Mouse (Mus musculus) embryonic fibroblast, embryonic 13.5 days (primary cell): ENCODE data around the gene Gm20388. TPM values are rescaled to one million over a fixed set of nuclear protein-coding genes. Genes with fewer than 3 reads are reported as not detected.

Experiments used
- H3K27ac ChIP-seq: 2 replicates; pipeline ENCODE4 v1.5.1; 2012; ENCODE audit warnings: low read length, control low read depth, inconsistent platforms; ENCODE audit not compliant: insufficient read depth
- H3K4me1 ChIP-seq: 2 replicates; pipeline ENCODE4 v1.6.1; 2011; ENCODE audit warnings: low read length; ENCODE audit not compliant: control insufficient read depth, insufficient read depth
- H3K4me3 ChIP-seq: 2 replicates; pipeline ENCODE4 v1.5.1; 2011; ENCODE audit warnings: mild to moderate bottlenecking, control low read depth, low read length; ENCODE audit not compliant: insufficient read depth
- CTCF ChIP-seq: IDR thresholded peaks from 2 replicates; pipeline ENCODE4 v1.5.1; 2011; ENCODE audit warnings: mild to moderate bottlenecking, control low read depth, low read length, moderate library complexity, borderline replicate concordance; ENCODE audit not compliant: insufficient read depth
- POLR2A ChIP-seq: IDR thresholded peaks from 2 replicates; pipeline ENCODE4 v1.6.1; 2011; ENCODE audit warnings: low read depth, mild to moderate bottlenecking, control low read depth, low read length, moderate library complexity
- polyA plus RNA-seq: library from polyadenylated mRNA; stranded (reverse); fragments of >200 nt; gene quantifications from 2 replicates; pipeline ENCODE4 v1.2.4, GENCODE M21; 2011; ENCODE audit warnings: low read depth; ENCODE audit not compliant: missing spikeins, insufficient read length

The Gm20388 gene
- polyA plus RNA-seq, 1 experiment: 82.8 TPM

GRCm38 (mm10) chr8:121248823-121249222, 1338.2 kb downstream of the Gm20388 start:
- Histone ChIP-seq H3K4me1 (peaks cover 3% of the 10 kb centered on the region; the same call in 1 of the 2 replicates), H3K27ac (no peak overlapping the region), H3K4me3 (no peak overlapping the region)
- TF ChIP-seq POLR2A (no peak), CTCF (no peak)

GRCm38 (mm10) chr8:121249433-121249832, 1338.8 kb downstream of the Gm20388 start:
- Histone ChIP-seq H3K27ac (no peak overlapping the region), H3K4me1 (peaks cover 3% of the 10 kb centered on the region; the same call in 1 of the 2 replicates), H3K4me3 (no peak overlapping the region)
- TF ChIP-seq CTCF: no peak
- TF ChIP-seq POLR2A: no peak

GRCm38 (mm10) chr8:121251089-121251488, 1340.4 kb downstream of the Gm20388 start:
- no peak for TF ChIP-seq POLR2A
- TF ChIP-seq CTCF: no peak
- H3K4me3 ChIP-seq: no peak overlapping the region

GRCm38 (mm10) chr8:121255727-121256265, 1345.2 kb downstream of the Gm20388 start:
- H3K27ac ChIP-seq: no peak overlapping the region
- TF ChIP-seq POLR2A: no peak
- TF ChIP-seq CTCF: no peak
- 0 out of 2 replicates have a peak, but pooled peaks cover 4% of the 10 kb centered on the region for H3K4me1 ChIP-seq
- H3K4me3 ChIP-seq: no peak overlapping the region

More at GRCm38 (mm10) chr8:121251089-121251488, 1340.4 kb downstream of the Gm20388 start:
- Histone ChIP-seq H3K27ac (no peak overlapping the region), H3K4me1 (peaks cover 3% of the 10 kb centered on the region; the same call in 1 of the 2 replicates)

GRCm38 (mm10) chr8:121258126-121258792, 1347.6 kb downstream of the Gm20388 start:
- Histone ChIP-seq H3K4me3 (no peak overlapping the region), H3K27ac (no peak overlapping the region), H3K4me1 (peaks cover 23% of the 10 kb centered on the region)
- TF ChIP-seq POLR2A: no peak

- peak overlapping the region; percentile 82; the same call in 1 of the 2 replicates for H3K27ac ChIP-seq
- TF ChIP-seq CTCF (no peak), POLR2A (no peak)
- peaks cover 23% of the 10 kb centered on the region for H3K4me1 ChIP-seq
- no peak overlapping the region for H3K4me3 ChIP-seq
These were observed 1352.2 kb downstream of the Gm20388 start for GRCm38 (mm10) chr8:121262728-121263389.

- Histone ChIP-seq H3K4me1 (peaks cover 18% of the 10 kb centered on the region), H3K27ac (no peak overlapping the region), H3K4me3 (no peak overlapping the region)
- TF ChIP-seq POLR2A (no peak), CTCF (no peak)
These were observed 1352.7 kb downstream of the Gm20388 start for GRCm38 (mm10) chr8:121263390-121263775.

- no peak for TF ChIP-seq CTCF
- no peak for TF ChIP-seq POLR2A
- H3K27ac ChIP-seq: no peak overlapping the region
- H3K4me3 ChIP-seq: no peak overlapping the region
- H3K4me1 ChIP-seq: peaks cover 18% of the 10 kb centered on the region
These were observed 1353.6 kb downstream of the Gm20388 start for GRCm38 (mm10) chr8:121264260-121264659.

GRCm38 (mm10) chr8:121271542-121271941, 1360.9 kb downstream of the Gm20388 start:
- no peak for TF ChIP-seq CTCF
- TF ChIP-seq POLR2A: no peak
- no peak overlapping the region for H3K27ac ChIP-seq
- no peaks in the 10 kb centered on the region for H3K4me1 ChIP-seq
- no peak overlapping the region for H3K4me3 ChIP-seq

GRCm38 (mm10) chr8:121273195-121273594, 1362.6 kb downstream of the Gm20388 start:
- no peaks in the 10 kb centered on the region for H3K4me1 ChIP-seq
- TF ChIP-seq POLR2A (no peak), CTCF (no peak)
- no peak overlapping the region for H3K27ac ChIP-seq
- H3K4me3 ChIP-seq: no peak overlapping the region
